Mouse (Mus musculus) left cerebral cortex, adult 2 months (tissue): ENCODE results near the gene Rln3. TPM values are rescaled to one million over a fixed set of nuclear protein-coding genes. Genes with fewer than 3 reads are reported as not detected.
A peak's percentile ranks its signal among the peaks of the same experiment; 100 is the strongest.

ENCODE experiments used
- DNase-seq, 2 experiments: peaks; one replicate each; pipeline ENCODE4 v3.0.0; 2021 to 2022; ENCODE audit warnings: low spot score in 2 of 2, mixed read lengths in 1 of 2; ENCODE audit errors: extremely low spot score in 1 of 2
- H3K27ac ChIP-seq: fragments of 200-600 bp; 2 replicates; pipeline ENCODE4 v1.8.1; 2022
- H3K4me3 ChIP-seq: fragments of 200-600 bp; 2 replicates; pipeline ENCODE4 v1.8.1; 2022
- CTCF ChIP-seq: fragments of 200-600 bp; IDR thresholded peaks from 2 replicates; pipeline ENCODE4 v1.8.1; 2022; ENCODE audit warnings: antibody characterized with exemption, mild to moderate bottlenecking, moderate library complexity
- intact Hi-C: fragments of 180-260 bp; cut with DNase I; formaldehyde crosslinking; loops from one replicate; pipeline ENCODE4 v1.15.1; 2025
- total RNA-seq, 2 experiments: library from RNA; stranded (reverse); gene quantifications; 2 replicates each; pipeline ENCODE4 v1.2.3; 2021

The Rln3 gene
- total RNA-seq, 2 experiments from 2014 or later = not detected

GRCm38 (mm10) chr8:84063861-84064610 lies 19.2 kb upstream of the Rln3 start:
- intact Hi-C loops = no loop called here
- Histone ChIP-seq H3K4me3 (no peak overlapping the region), H3K27ac (no peak overlapping the region)
- TF ChIP-seq CTCF = no peak
- no peak for DNase-seq

GRCm38 (mm10) chr8:84060245-84060644 lies 15.4 kb upstream of the Rln3 start:
- no peak for DNase-seq
- Histone ChIP-seq H3K27ac (no peak overlapping the region), H3K4me3 (no peak overlapping the region)
- no peak for TF ChIP-seq CTCF
- intact Hi-C loops = no loop called here

DNA sequence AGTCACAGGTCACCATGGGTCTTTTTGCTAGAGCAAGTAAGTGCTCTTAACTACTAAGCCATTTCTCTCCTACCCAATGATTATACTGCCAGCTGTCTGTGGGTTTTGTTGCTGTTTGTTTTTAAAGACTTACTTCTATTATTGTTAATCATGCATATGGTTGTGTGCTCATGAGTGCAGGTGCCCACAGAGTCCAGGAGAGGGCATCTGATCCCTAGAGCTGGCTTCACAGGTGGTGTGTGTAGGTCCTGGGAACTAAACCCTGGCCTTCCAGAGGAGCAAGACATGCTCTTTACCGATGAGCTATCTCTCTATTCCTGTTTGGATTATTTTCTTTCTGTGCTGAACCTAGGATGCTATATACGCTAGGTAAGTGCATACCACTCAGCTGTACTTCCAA lies 14.4 kb upstream of the Rln3 start:
- no peak for DNase-seq
- Histone ChIP-seq H3K27ac (no peak overlapping the region), H3K4me3 (no peak overlapping the region)
- no peak; the same call in none of the 2 replicates for TF ChIP-seq CTCF
- intact Hi-C loops = no loop called here

- Histone ChIP-seq H3K4me3 (no peak overlapping the region), H3K27ac (no peak overlapping the region)
- no peak for TF ChIP-seq CTCF
- no peak for DNase-seq
- intact Hi-C loops = no loop called here
Observed at GRCm38 (mm10) chr8:84057827-84058226, 13.0 kb upstream of the Rln3 start.

- intact Hi-C loops = no loop called here
- Histone ChIP-seq H3K27ac (no peak overlapping the region), H3K4me3 (no peak overlapping the region)
- no peak for DNase-seq
- no peak for TF ChIP-seq CTCF
Observed at GRCm38 (mm10) chr8:84053229-84053628, 8.4 kb upstream of the Rln3 start.

DNA sequence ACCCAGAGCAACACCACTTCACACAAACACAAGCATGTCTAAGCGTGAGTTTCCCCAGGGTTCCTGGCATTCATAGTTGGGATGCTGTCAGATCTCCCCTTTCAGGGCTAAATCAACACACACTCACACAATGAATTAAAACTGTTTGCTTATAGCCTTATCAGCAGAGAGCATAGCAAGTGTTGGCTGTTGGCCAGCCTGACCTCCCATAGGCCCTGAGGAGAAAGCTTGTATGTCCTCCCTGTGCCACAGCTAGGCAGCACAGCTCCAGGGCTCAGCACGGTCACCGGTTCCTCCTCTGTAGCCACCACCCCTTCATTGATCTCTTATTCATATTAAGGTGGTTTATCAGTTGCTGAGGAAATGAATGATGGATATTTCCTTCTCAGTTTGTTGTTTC lies 7.9 kb upstream of the Rln3 start:
- Histone ChIP-seq H3K27ac (no peak overlapping the region), H3K4me3 (no peak overlapping the region)
- no peak for TF ChIP-seq CTCF
- intact Hi-C loops = no loop called here
- no peak for DNase-seq

DNA sequence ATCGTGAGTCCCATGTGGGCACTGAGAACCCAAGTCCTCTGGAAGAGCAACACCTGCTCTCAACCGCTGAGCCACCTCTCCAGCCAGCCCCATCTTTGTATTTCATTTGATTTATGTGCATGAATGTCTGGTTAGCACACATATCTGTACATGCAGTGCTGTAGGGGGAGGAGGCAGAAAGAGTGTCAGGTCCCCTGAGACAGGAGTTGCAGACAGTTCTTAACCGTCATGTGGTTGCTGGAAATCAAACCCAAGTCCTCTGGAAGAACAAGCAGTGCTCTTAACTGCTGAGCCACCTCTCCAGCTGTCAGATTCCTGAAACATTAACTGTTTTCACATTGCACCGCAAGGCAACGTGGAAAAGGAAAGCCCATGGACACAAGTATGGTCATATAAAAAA lies 3.4 kb upstream of the Rln3 start:
- H3K4me3 ChIP-seq = no peak overlapping the region
- DNase-seq = no peak
- no peak for TF ChIP-seq CTCF
- H3K27ac ChIP-seq = no peak overlapping the region
- intact Hi-C loops = no loop called here

- DNase-seq = no peak
- Histone ChIP-seq H3K4me3 (no peak overlapping the region), H3K27ac (no peak overlapping the region)
- intact Hi-C loops = no loop called here
- TF ChIP-seq CTCF = no peak
Observed at GRCm38 (mm10) chr8:84046505-84046904, 1.7 kb upstream of the Rln3 start.

DNA sequence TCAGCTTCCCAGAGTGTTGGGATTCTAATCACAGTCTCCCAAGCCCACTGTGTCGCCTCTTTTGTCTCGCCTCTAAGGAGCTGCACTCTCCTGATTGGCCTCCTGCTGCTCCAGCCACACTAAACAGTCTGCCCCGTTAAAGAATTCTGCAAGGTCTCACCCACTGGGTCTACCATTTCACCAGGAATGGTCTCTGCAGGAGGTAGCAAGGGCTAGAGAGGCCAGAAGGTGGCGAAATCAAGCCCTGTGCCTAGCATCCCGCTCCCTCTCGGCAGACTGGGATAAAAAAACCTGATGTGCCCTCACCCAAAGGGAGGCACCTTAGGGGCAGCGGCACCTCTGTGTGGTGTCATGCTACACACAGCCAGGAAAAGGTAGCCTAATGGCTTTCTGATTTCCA lies 697 bp downstream of the Rln3 start:
- Histone ChIP-seq H3K27ac (no peak overlapping the region), H3K4me3 (no peak overlapping the region)
- no peak for TF ChIP-seq CTCF
- intact Hi-C loops = loop anchor here (5.0 kb wide), 1 partner anchor 128 kb away; no protein-coding TSS in a partner anchor
- DNase-seq = no peak

GRCm38 (mm10) chr8:84042948-84043342 lies 1.9 kb downstream of the Rln3 start:
- intact Hi-C loops = loop anchor here (5.0 kb wide), 1 partner anchor 129 kb away; no protein-coding TSS in a partner anchor
- Histone ChIP-seq H3K27ac (no peak overlapping the region), H3K4me3 (no peak overlapping the region)
- no peak for TF ChIP-seq CTCF
- no peak for DNase-seq

GRCm38 (mm10) chr8:84042066-84042947 lies 2.5 kb downstream of the Rln3 start, which contains the start of gene Il27ra:
Gene Il27ra, minus strand, starts transcription at chr8:84042589.
- intact Hi-C loops = loop anchor here (5.0 kb wide), 1 partner anchor 130 kb away; no protein-coding TSS in a partner anchor
- TF ChIP-seq CTCF = peak; percentile 70
- peak in 1 of 2 experiments; percentile 37 for DNase-seq
- no peak within 1 kb of the TSS for H3K27ac ChIP-seq
- peak within 1 kb of the TSS; percentile 38 for H3K4me3 ChIP-seq

- no peak overlapping the region for H3K27ac ChIP-seq
- intact Hi-C loops = loop anchor here (5.0 kb wide), 2 partner anchors 173 to 318 kb away; no protein-coding TSS in a partner anchor
- H3K4me3 ChIP-seq = no peak overlapping the region
- peak; percentile 86 for TF ChIP-seq CTCF
- DNase-seq = peak; percentile 66 to 72
Observed at GRCm38 (mm10) chr8:84039050-84039449, 5.8 kb downstream of the Rln3 start.
